Mouse (Mus musculus) olfactory bulb, adult 2 months (tissue): ENCODE data around the gene Mbnl2.

Experiments used
- CTCF ChIP-seq: fragments of 200-500 bp; IDR thresholded peaks from 2 replicates; pipeline ENCODE4 v1.5.1; 2012; ENCODE audit warnings: low read depth, mild to moderate bottlenecking, low read length, moderate library complexity; ENCODE audit not compliant: insufficient read depth
- POLR2A ChIP-seq: fragments of 200-500 bp; IDR thresholded peaks from 2 replicates; pipeline ENCODE4 v1.6.1; 2012; ENCODE audit warnings: mild to moderate bottlenecking, low read depth, low read length, moderate library complexity; ENCODE audit not compliant: insufficient read depth

GRCm38 (mm10) chr14:120391701-120392100 is 116.2 kb downstream of the Mbnl2 start:
- no peak for TF ChIP-seq CTCF
- no peak for TF ChIP-seq POLR2A
